Comparison of ENCODE assay signal across 8 mouse cellular contexts in the genomic region with DNA sequence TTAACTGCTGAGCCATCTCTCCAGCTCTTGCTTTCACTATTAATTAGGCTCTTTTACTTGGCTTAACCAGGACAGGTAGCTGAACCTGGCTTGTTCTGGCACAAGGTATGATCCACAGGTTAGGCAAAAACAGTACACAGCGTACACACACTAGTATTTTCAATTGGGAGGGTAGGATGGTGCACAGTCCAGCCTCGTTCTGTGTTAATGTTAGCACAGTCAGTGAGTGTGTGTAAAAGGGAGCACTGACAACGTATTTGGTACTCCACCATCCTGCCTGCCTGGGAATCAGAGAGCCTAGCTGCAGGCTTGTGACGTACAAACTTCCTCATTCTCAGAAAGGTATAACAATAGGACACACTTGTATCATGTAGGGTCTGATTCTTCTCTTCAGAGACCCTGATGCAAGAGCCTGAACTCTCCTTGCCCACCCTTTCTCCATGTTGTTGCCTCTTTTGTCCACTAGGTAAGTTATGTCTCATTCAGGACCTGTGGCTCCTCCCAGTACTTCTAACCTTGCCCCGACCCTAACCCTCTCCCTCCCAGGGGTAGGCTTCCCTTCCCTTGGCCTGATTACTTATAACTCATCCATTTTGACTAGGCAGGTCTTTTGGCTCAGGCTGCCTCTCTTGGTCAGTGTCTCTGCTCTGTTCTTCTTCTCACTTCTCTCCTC. TPM values are rescaled to one million over a fixed set of nuclear protein-coding genes. Genes with fewer than 3 reads are reported as not detected.
DNase-seq lines count a peak whose midpoint lies in the region; ATAC-seq and TF ChIP-seq lines count a peak whose summit lies in the region.
"Had no signal": no experiment of that assay in that cellular context is flagged by ENCODE, and none has a peak within 500 bp of the region (broad histone marks: within the 10 kb centered on the region; RNA-seq: fewer than 3 reads in every experiment).

No protein-coding gene starts in this region.

- H3K9me3 ChIP-seq in midbrain, embryonic 11.5 days (ENCODE audit: control insufficient read depth, low read length) = no peaks in the 10 kb centered on the region
- no peaks in the 10 kb centered on the region for H3K9me3 ChIP-seq in midbrain, postnatal 0 days (ENCODE audit: low read length)
- H3K9me3 ChIP-seq in megakaryocyte, embryonic 14.5 days = no peaks in the 10 kb centered on the region
- H3K9me3 ChIP-seq: embryonic facial prominence, embryonic 15.5 days had no signal

- no peak overlapping the region for H3K9ac ChIP-seq in midbrain, embryonic 11.5 days (ENCODE audit: low read length)
- H3K9ac ChIP-seq in midbrain, postnatal 0 days (replicated peaks; ENCODE audit: low read length, poor library complexity, severe bottlenecking) = no peak overlapping the region
- H3K9ac ChIP-seq: embryonic facial prominence, embryonic 15.5 days had no signal

- 58% methylated on average over 5 of the region's 5 CpGs for WGBS in midbrain, embryonic 11.5 days
- 66% methylated on average over 5 of the region's 5 CpGs for WGBS in midbrain, postnatal 0 days

- no peak for DNase-seq in midbrain, embryonic 11.5 days (ENCODE audit: low spot score, missing footprints)
- no peak for DNase-seq in midbrain, postnatal 0 days (ENCODE audit: low spot score)
- peak; percentile 22 for DNase-seq in yolk sac, embryonic 10.5 days (ENCODE audit: low spot score)
- no peak for DNase-seq in right cerebral cortex, postnatal 4 days
- no peak for DNase-seq in spleen, postnatal 36 days (ENCODE audit: low spot score in 2 of 2)

- TF ChIP-seq CTCF in midbrain, postnatal 0 days (IDR thresholded peaks at IDR 0.05) = no peak

- H3K4me3 ChIP-seq in midbrain, embryonic 11.5 days (ENCODE audit: low read depth, low read length) = no peak overlapping the region
- H3K4me3 ChIP-seq in midbrain, postnatal 0 days (ENCODE audit: low read depth, low read length) = no peak overlapping the region
- peak overlapping the region; percentile 79 for H3K4me3 ChIP-seq in megakaryocyte, embryonic 14.5 days (replicated peaks)
- H3K4me3 ChIP-seq: embryonic facial prominence, embryonic 15.5 days had no signal

- peaks cover 24% of the 10 kb centered on the region for H3K4me1 ChIP-seq in midbrain, embryonic 11.5 days (ENCODE audit: control insufficient read depth, insufficient read depth, low read length)
- H3K4me1 ChIP-seq in midbrain, postnatal 0 days (ENCODE audit: insufficient read depth, low read length) = no peaks in the 10 kb centered on the region
- peaks cover 6% of the 10 kb centered on the region; the same call in 1 of the 2 replicates for H3K4me1 ChIP-seq in megakaryocyte, embryonic 14.5 days
- H3K4me1 ChIP-seq: embryonic facial prominence, embryonic 15.5 days had no signal

- H3K27me3 ChIP-seq in midbrain, embryonic 11.5 days (ENCODE audit: control insufficient read depth, insufficient read depth, low read length) = no peaks in the 10 kb centered on the region
- H3K27me3 ChIP-seq in midbrain, postnatal 0 days (ENCODE audit: insufficient read depth, low read length) = no peaks in the 10 kb centered on the region
- H3K27me3 ChIP-seq in megakaryocyte, embryonic 14.5 days (replicated peaks) = no peaks in the 10 kb centered on the region
- H3K27me3 ChIP-seq: embryonic facial prominence, embryonic 15.5 days had no signal

- ATAC-seq in midbrain, embryonic 11.5 days (ENCODE audit: low FRiP score) = 0 out of 2 replicates have a peak, but pooled peaks have one; percentile 8
- no peak for ATAC-seq in midbrain, postnatal 0 days (ENCODE audit: low FRiP score)
- ATAC-seq in erythroblast, adult 5-6 weeks (replicated peaks; ENCODE audit: low FRiP score, poor library complexity, severe bottlenecking) = 0 out of 2 replicates have a peak, but pooled peaks have one; percentile 51

- H3K27ac ChIP-seq in midbrain, embryonic 11.5 days (ENCODE audit: low read depth, low read length) = no peak overlapping the region
- H3K27ac ChIP-seq in midbrain, postnatal 0 days (ENCODE audit: low read depth, low read length) = no peak overlapping the region
- H3K27ac ChIP-seq: embryonic facial prominence, embryonic 15.5 days had no signal

- peaks cover 9% of the 10 kb centered on the region; the same call in 1 of the 2 replicates for H3K36me3 ChIP-seq in midbrain, embryonic 11.5 days (ENCODE audit: control insufficient read depth, insufficient read depth, low read length)
- H3K36me3 ChIP-seq in midbrain, postnatal 0 days (ENCODE audit: insufficient read depth, low read length) = peaks cover 15% of the 10 kb centered on the region
- H3K36me3 ChIP-seq in megakaryocyte, embryonic 14.5 days (replicated peaks; ENCODE audit: low read length) = no peaks in the 10 kb centered on the region

- H3K4me2 ChIP-seq in midbrain, embryonic 11.5 days = no peak overlapping the region
- H3K4me2 ChIP-seq in midbrain, postnatal 0 days (ENCODE audit: low read depth, low read length, poor library complexity, severe bottlenecking) = no peak overlapping the region
- H3K4me2 ChIP-seq: embryonic facial prominence, embryonic 15.5 days had no signal

RNA-seq across cellular contexts. Expression of gene Sinhcaf, which starts 48.2 kb away (rescaled TPM):
- 313 and 341 TPM in 2 replicates for polyA plus RNA-seq in midbrain, embryonic 11.5 days (2014; fragmentation: Nextera tagmentation; extraction: Ambion mirVana)
- 10.4 and 10.5 TPM in 2 replicates for total RNA-seq in midbrain, postnatal 0 days (2014; rRNA removed)
- 7.3 and 9.3 TPM in 2 replicates for polyA plus RNA-seq in midbrain, postnatal 0 days (2015; fragmentation: Nextera tagmentation; extraction: Ambion mirVana)
- 4.6 and 9.0 TPM in 2 replicates for total RNA-seq in erythroblast, adult 5-6 weeks (2015; ENCODE audit: low replicate concordance)
- 9.0 and 12.8 TPM in 2 replicates for total RNA-seq in erythroblast, adult 5-6 weeks (2017; ENCODE audit: low replicate concordance)
- polyA plus RNA-seq in megakaryocyte, embryonic 14.5 days (2012; ENCODE audit: insufficient read depth, low replicate concordance) = 5.2 and 13.1 TPM in 2 replicates

Comparison
In these comparisons a context has a peak if more than half of its experiments do, and no peak if none do; other contexts are left out.
1. RNA of gene Sinhcaf, which starts 48.2 kb away (polyA plus RNA-seq): 313 to 341 TPM in midbrain, embryonic 11.5 days; 5.2 to 13.1 TPM in megakaryocyte, embryonic 14.5 days and 7.3 to 9.3 TPM in midbrain, postnatal 0 days; every median in the first group is over 10 times any median in the second.